In the genomic region with DNA sequence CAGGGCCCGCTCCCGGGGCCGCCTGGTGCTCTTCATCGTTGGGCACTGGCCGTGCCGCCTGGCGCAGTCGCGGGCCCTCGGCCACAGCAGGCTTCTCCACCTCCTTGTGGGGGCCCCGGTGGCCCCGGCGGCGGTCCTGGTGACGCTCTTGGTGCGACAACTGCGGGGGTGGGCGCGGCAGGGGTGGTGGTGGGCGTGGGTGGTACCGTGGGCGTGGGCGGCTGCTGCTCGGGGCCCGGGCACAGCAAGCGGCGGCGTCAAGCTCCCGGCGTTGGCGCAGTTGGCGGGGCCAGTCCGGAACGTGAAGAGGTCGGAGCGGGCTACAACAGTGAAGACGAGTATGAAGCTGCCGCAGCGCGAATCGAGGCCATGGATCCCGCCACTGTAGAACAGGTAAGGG, we compare ENCODE assay signal across 8 mouse cellular contexts. TPM values are rescaled to one million over a fixed set of nuclear protein-coding genes. Genes with fewer than 3 reads are reported as not detected.
A peak's percentile ranks its signal among the peaks of the same experiment; 100 is the strongest.
DNase-seq lines count a peak whose midpoint lies in the region; ATAC-seq and TF ChIP-seq lines count a peak whose summit lies in the region.

No protein-coding gene starts in this region.

- TF ChIP-seq CTCF in C2C12 (IDR thresholded peaks at IDR 0.05; ENCODE audit: control insufficient read depth, insufficient read depth, insufficient read length), result no peak
- no peak for TF ChIP-seq CTCF in liver, embryonic 14.5 days (IDR thresholded peaks at IDR 0.05; ENCODE audit: low read depth)
- no peak for TF ChIP-seq CTCF in spleen, adult 2 months (IDR thresholded peaks at IDR 0.05; ENCODE audit: extremely low read depth, insufficient read depth, insufficient read length, insufficient replicate concordance)

- peak overlapping the region; percentile 56 for H3K4me3 ChIP-seq in C2C12 (ENCODE audit: insufficient read depth, poor library complexity, severe bottlenecking)
- peak overlapping the region; percentile 87 for H3K4me3 ChIP-seq in embryonic facial prominence, embryonic 10.5 days
- peak overlapping the region; percentile 80 for H3K4me3 ChIP-seq in hindbrain, embryonic 12.5 days
- peak overlapping the region; percentile 71 to 80 for H3K4me3 ChIP-seq in liver, embryonic 14.5 days (ENCODE audit: insufficient read depth in 1 of 2, low read depth in 2 of 2, low read length in 2 of 2)
- peak overlapping the region; percentile 80 for H3K4me3 ChIP-seq in spleen, adult 2 months (ENCODE audit: extremely low read depth, insufficient read depth, insufficient read length)

- peak; percentile 15 to 26 for DNase-seq in frontal cortex, postnatal 10 days (ENCODE audit: low spot score in 2 of 2)
- no peak for DNase-seq in embryonic facial prominence, embryonic 10.5 days (ENCODE audit: low spot score)
- peak in 1 of 3 experiments; percentile 14 for DNase-seq in liver, embryonic 14.5 days (ENCODE audit: low read depth in 3 of 3, low spot score in 3 of 3)
- DNase-seq in spleen, adult 2 months (ENCODE audit: low read depth in 1 of 2, low spot score in 2 of 2), result peak in 1 of 2 experiments; percentile 6
- DNase-seq in ovary, postnatal 10 days (ENCODE audit: low spot score), result no peak

- H3K9ac ChIP-seq in hindbrain, embryonic 12.5 days, result peak overlapping the region; percentile 88
- peak overlapping the region; percentile 89 for H3K9ac ChIP-seq in liver, embryonic 14.5 days (replicated peaks)

- H3K27ac ChIP-seq in embryonic facial prominence, embryonic 10.5 days (replicated peaks), result peak overlapping the region; percentile 87
- H3K27ac ChIP-seq in hindbrain, embryonic 12.5 days, result peak overlapping the region; percentile 86
- peak overlapping the region; percentile 95 for H3K27ac ChIP-seq in liver, embryonic 14.5 days
- peak overlapping the region; percentile 99 for H3K27ac ChIP-seq in spleen, adult 2 months (ENCODE audit: insufficient read depth, low read length)

- H3K79me2 ChIP-seq in C2C12 (ENCODE audit: control insufficient read depth, insufficient read depth), result peaks cover 54% of the 10 kb centered on the region

- no peak for TF ChIP-seq EP300 in liver, embryonic 14.5 days (IDR thresholded peaks at IDR 0.05; ENCODE audit: low read depth)

- peak overlapping the region; percentile 71 for H3K4me2 ChIP-seq in hindbrain, embryonic 12.5 days (replicated peaks)
- H3K4me2 ChIP-seq in liver, embryonic 14.5 days (ENCODE audit: low read depth), result peak overlapping the region; percentile 74

- peaks cover 36% of the 10 kb centered on the region for H3K79me3 ChIP-seq in C2C12 (ENCODE audit: low read depth)

- H3K9me3 ChIP-seq in embryonic facial prominence, embryonic 10.5 days, result 0 out of 2 replicates have a peak, but pooled peaks cover 7% of the 10 kb centered on the region
- no peaks in the 10 kb centered on the region for H3K9me3 ChIP-seq in hindbrain, embryonic 12.5 days (replicated peaks)
- H3K9me3 ChIP-seq in liver, embryonic 14.5 days (ENCODE audit: control insufficient read depth, low read length), result no peaks in the 10 kb centered on the region

- H3K4me1 ChIP-seq in embryonic facial prominence, embryonic 10.5 days, result peaks cover 12% of the 10 kb centered on the region; the same call in 1 of the 2 replicates
- peaks cover 11% of the 10 kb centered on the region for H3K4me1 ChIP-seq in hindbrain, embryonic 12.5 days
- H3K4me1 ChIP-seq in liver, embryonic 14.5 days (replicated peaks; ENCODE audit: control insufficient read depth in 2 of 2, insufficient read depth in 2 of 2, low read length in 1 of 2), result peaks cover 16 to 29% of the 10 kb centered on the region in 2 experiments
- H3K4me1 ChIP-seq in spleen, adult 2 months (ENCODE audit: control insufficient read depth, insufficient read depth, insufficient read length), result peaks cover 7% of the 10 kb centered on the region

- peaks cover 3% of the 10 kb centered on the region for H3K36me3 ChIP-seq in C2C12 (ENCODE audit: control insufficient read depth, insufficient read depth)
- no peaks in the 10 kb centered on the region; the same call in 1 of the 2 replicates for H3K36me3 ChIP-seq in embryonic facial prominence, embryonic 10.5 days (replicated peaks)
- H3K36me3 ChIP-seq in hindbrain, embryonic 12.5 days, result no peaks in the 10 kb centered on the region
- peaks cover 3% of the 10 kb centered on the region; the same call in 1 of the 2 replicates for H3K36me3 ChIP-seq in liver, embryonic 14.5 days (replicated peaks; ENCODE audit: control insufficient read depth, insufficient read depth, low read depth)
- no peaks in the 10 kb centered on the region for H3K36me3 ChIP-seq in spleen, adult 2 months (ENCODE audit: control insufficient read depth, insufficient read depth, low read length)

- ATAC-seq in frontal cortex, adult (ENCODE audit: low TSS enrichment), result no peak
- ATAC-seq in hindbrain, embryonic 12.5 days (ENCODE audit: low FRiP score), result no peak
- no peak for ATAC-seq in liver, embryonic 14.5 days (ENCODE audit: insufficient read depth)

- 16% methylated on average over 42 of the region's 42 CpGs for WGBS in embryonic facial prominence, embryonic 10.5 days
- 17% methylated on average over 34 of the region's 42 CpGs for WGBS in hindbrain, embryonic 12.5 days
- WGBS in liver, embryonic 14.5 days (ENCODE audit: insufficient replicate concordance), result 13% methylated on average over 41 of the region's 42 CpGs
- WGBS in spleen, adult 2 months, result 32% methylated on average over 42 of the region's 42 CpGs

- H3K27me3 ChIP-seq in C2C12 (ENCODE audit: control insufficient read depth, insufficient read depth, insufficient read length), result no peaks in the 10 kb centered on the region
- no peaks in the 10 kb centered on the region for H3K27me3 ChIP-seq in embryonic facial prominence, embryonic 10.5 days (replicated peaks; ENCODE audit: low read depth, poor library complexity, severe bottlenecking)
- H3K27me3 ChIP-seq in hindbrain, embryonic 12.5 days, result no peaks in the 10 kb centered on the region
- no peaks in the 10 kb centered on the region for H3K27me3 ChIP-seq in liver, embryonic 14.5 days (ENCODE audit: control insufficient read depth, insufficient read depth, low read length)
- no peaks in the 10 kb centered on the region for H3K27me3 ChIP-seq in spleen, adult 2 months (ENCODE audit: control insufficient read depth, insufficient read depth, low read length)

- TF ChIP-seq POLR2A in spleen, adult 2 months (IDR thresholded peaks at IDR 0.05; ENCODE audit: low read depth, low read length), result no peak

- peak overlapping the region; percentile 90 for H3ac ChIP-seq in C2C12 (ENCODE audit: control insufficient read depth, insufficient read length, low read depth)

TF ChIP-seq in C2C12, 6 proteins besides CTCF, POLR2A, EP300 and RAD21:
- TF ChIP-seq CEBPB (IDR thresholded peaks at IDR 0.05; ENCODE audit: low read depth) (no peak), MAX (IDR thresholded peaks at IDR 0.05) (no peak), USF1 (IDR thresholded peaks at IDR 0.05; ENCODE audit: low read depth) (no peak), MYOG (IDR thresholded peaks at IDR 0.05; ENCODE audit: control insufficient read depth, extremely low read depth, insufficient read length) (no peak), MYOD1 (IDR thresholded peaks at IDR 0.05; ENCODE audit: control insufficient read depth, insufficient read length, low read depth) (no peak), FOSL1 (IDR thresholded peaks at IDR 0.05; ENCODE audit: insufficient read depth, low read length, poor library complexity, severe bottlenecking) (no peak)
TF ChIP-seq in C2C12: peak in this region for 0.

RNA-seq across cellular contexts. Expression of gene Otud5, which starts 1.2 kb away (rescaled TPM):
- 32.0 TPM for polyA plus RNA-seq in C2C12 (2012; fragmentation: generic; extraction: Trizol)
- 42.2 and 43.4 TPM in 2 replicates for polyA plus RNA-seq in embryonic facial prominence, embryonic 10.5 days (2016; fragmentation: Nextera tagmentation; extraction: Ambion mirVana)
- polyA plus RNA-seq in hindbrain, embryonic 12.5 days (2016; fragmentation: Nextera tagmentation; extraction: Ambion mirVana), result 60.8 and 72.2 TPM in 2 replicates
- polyA plus RNA-seq in liver, embryonic 14.5 days (2012; rRNA removed), result 30.0 and 30.4 TPM in 2 replicates
- polyA plus RNA-seq in liver, embryonic 14.5 days (2014; fragmentation: Nextera tagmentation; extraction: Ambion mirVana), result 26.9 and 28.8 TPM in 2 replicates
- polyA plus RNA-seq in spleen, adult 2 months (2012; rRNA removed), result 54.8 and 61.6 TPM in 2 replicates

RNA-seq across cellular contexts. Expression of gene Kcnd1, which starts 20.2 kb away (rescaled TPM):
- polyA plus RNA-seq in C2C12 (2012; fragmentation: generic; extraction: Trizol), result 0.11 TPM
- 1.4 and 2.2 TPM in 2 replicates for polyA plus RNA-seq in embryonic facial prominence, embryonic 10.5 days (2016; fragmentation: Nextera tagmentation; extraction: Ambion mirVana)
- 1.1 and 2.0 TPM in 2 replicates for polyA plus RNA-seq in hindbrain, embryonic 12.5 days (2016; fragmentation: Nextera tagmentation; extraction: Ambion mirVana)
- 0.37 and 0.43 TPM in 2 replicates for polyA plus RNA-seq in liver, embryonic 14.5 days (2012; rRNA removed)
- 0.19 TPM in 2 replicates for polyA plus RNA-seq in liver, embryonic 14.5 days (2014; fragmentation: Nextera tagmentation; extraction: Ambion mirVana)
- polyA plus RNA-seq in spleen, adult 2 months (2012; rRNA removed), result 1.4 and 1.6 TPM in 2 replicates

RNA-seq across cellular contexts. Expression of gene Pim2, which starts 35.7 kb away (rescaled TPM):
- 2.4 TPM for polyA plus RNA-seq in C2C12 (2012; fragmentation: generic; extraction: Trizol)
- polyA plus RNA-seq in embryonic facial prominence, embryonic 10.5 days (2016; fragmentation: Nextera tagmentation; extraction: Ambion mirVana), result 7.3 and 7.6 TPM in 2 replicates
- 9.5 and 10.0 TPM in 2 replicates for polyA plus RNA-seq in hindbrain, embryonic 12.5 days (2016; fragmentation: Nextera tagmentation; extraction: Ambion mirVana)
- polyA plus RNA-seq in liver, embryonic 14.5 days (2012; rRNA removed), result 2.8 and 2.9 TPM in 2 replicates
- polyA plus RNA-seq in liver, embryonic 14.5 days (2014; fragmentation: Nextera tagmentation; extraction: Ambion mirVana), result 2.3 and 2.4 TPM in 2 replicates
- polyA plus RNA-seq in spleen, adult 2 months (2012; rRNA removed), result 40.1 and 75.0 TPM in 2 replicates

RNA-seq across cellular contexts. Expression of gene Slc35a2, which starts 41.5 kb away (rescaled TPM):
- 20.6 TPM for polyA plus RNA-seq in C2C12 (2012; fragmentation: generic; extraction: Trizol)
- polyA plus RNA-seq in embryonic facial prominence, embryonic 10.5 days (2016; fragmentation: Nextera tagmentation; extraction: Ambion mirVana), result 23.4 and 25.7 TPM in 2 replicates
- polyA plus RNA-seq in hindbrain, embryonic 12.5 days (2016; fragmentation: Nextera tagmentation; extraction: Ambion mirVana), result 35.1 and 40.1 TPM in 2 replicates
- 13.1 and 13.6 TPM in 2 replicates for polyA plus RNA-seq in liver, embryonic 14.5 days (2012; rRNA removed)
- 6.6 and 6.7 TPM in 2 replicates for polyA plus RNA-seq in liver, embryonic 14.5 days (2014; fragmentation: Nextera tagmentation; extraction: Ambion mirVana)
- 34.7 and 49.5 TPM in 2 replicates for polyA plus RNA-seq in spleen, adult 2 months (2012; rRNA removed)

RNA-seq across cellular contexts. Expression of gene Gripap1, which starts 52.8 kb away (rescaled TPM):
- polyA plus RNA-seq in C2C12 (2012; fragmentation: generic; extraction: Trizol), result 17.9 TPM
- 42.5 and 45.3 TPM in 2 replicates for polyA plus RNA-seq in embryonic facial prominence, embryonic 10.5 days (2016; fragmentation: Nextera tagmentation; extraction: Ambion mirVana)
- 72.5 and 79.2 TPM in 2 replicates for polyA plus RNA-seq in hindbrain, embryonic 12.5 days (2016; fragmentation: Nextera tagmentation; extraction: Ambion mirVana)
- polyA plus RNA-seq in liver, embryonic 14.5 days (2012; rRNA removed), result 23.3 and 31.3 TPM in 2 replicates
- polyA plus RNA-seq in liver, embryonic 14.5 days (2014; fragmentation: Nextera tagmentation; extraction: Ambion mirVana), result 17.7 and 19.7 TPM in 2 replicates
- polyA plus RNA-seq in spleen, adult 2 months (2012; rRNA removed), result 53.3 and 53.9 TPM in 2 replicates

Comparison
In these comparisons a context has a peak if more than half of its experiments do, and no peak if none do; other contexts are left out.
1. DNase-seq: peak in frontal cortex, postnatal 10 days (2 of 2); none in embryonic facial prominence, embryonic 10.5 days (single experiment) and ovary, postnatal 10 days (single experiment).
2. Peak in every context shown above with its lines, with median percentiles within 50 percentile points of each other: H3K4me3 ChIP-seq and H3K27ac ChIP-seq.